Comparison of ENCODE assay signal across 7 mouse cellular contexts in the genomic region with DNA sequence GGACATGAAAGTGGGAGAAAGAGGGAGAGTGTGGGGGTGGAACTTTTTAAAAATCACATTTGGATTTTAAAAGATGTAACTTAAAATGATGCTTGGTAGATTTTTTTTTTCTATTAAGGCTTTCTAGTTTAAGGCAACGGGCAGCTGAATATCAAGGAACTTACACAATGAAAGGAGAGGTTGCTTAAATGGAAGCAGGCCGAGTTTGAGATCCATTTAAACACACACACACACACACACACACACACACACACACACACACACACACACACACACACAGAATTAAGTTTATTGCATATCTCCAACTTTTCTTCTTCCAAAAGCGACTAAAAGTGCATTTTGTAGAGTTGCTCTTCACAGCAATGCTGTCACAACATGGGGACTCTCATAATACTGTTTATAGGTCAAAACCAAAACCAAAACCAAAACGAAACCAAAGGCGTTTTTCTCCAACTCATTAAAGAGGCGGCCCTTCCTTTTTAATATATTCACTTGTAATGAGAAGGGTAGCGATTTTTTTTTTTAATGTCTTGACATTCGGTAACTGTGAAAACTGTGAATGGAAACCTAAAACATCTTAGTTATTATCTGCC. TPM values are rescaled to one million over a fixed set of nuclear protein-coding genes. Genes with fewer than 3 reads are reported as not detected.
DNase-seq lines count a peak whose midpoint lies in the region; ATAC-seq and TF ChIP-seq lines count a peak whose summit lies in the region.

No protein-coding gene starts in this region.

- DNase-seq in lung, adult 18-20 months = no peak
- DNase-seq in urinary bladder, postnatal 10 days (ENCODE audit: low spot score) = no peak

- H3K9ac ChIP-seq in lung, embryonic 15.5 days = peak overlapping the region; percentile 87; the same call in 1 of the 2 replicates
- H3K9ac ChIP-seq in embryonic facial prominence, embryonic 15.5 days = no peak overlapping the region
- H3K9ac ChIP-seq in intestine, postnatal 0 days (ENCODE audit: low read depth, low read length) = peak overlapping the region; percentile 91
- peak overlapping the region; percentile 97 for H3K9ac ChIP-seq in neural tube, embryonic 15.5 days (replicated peaks)

- no peak for ATAC-seq in lung, embryonic 15.5 days (ENCODE audit: borderline replicate concordance, extremely low read depth, low FRiP score, low TSS enrichment)
- ATAC-seq in embryonic facial prominence, embryonic 15.5 days (ENCODE audit: insufficient number of reproducible peaks, low FRiP score, low TSS enrichment, low read depth) = no peak
- ATAC-seq in intestine, postnatal 0 days = no peak
- no peak for ATAC-seq in neural tube, embryonic 15.5 days (ENCODE audit: low FRiP score)
- ATAC-seq in inflammation-experienced regulatory T-cells, adult 6 months = no peak

- WGBS in lung, embryonic 15.5 days = 15% methylated on average over 8 of the region's 8 CpGs
- WGBS in embryonic facial prominence, embryonic 15.5 days = 9% methylated on average over 8 of the region's 8 CpGs
- WGBS in intestine, postnatal 0 days = 22% methylated on average over 8 of the region's 8 CpGs
- 5% methylated on average over 8 of the region's 8 CpGs for WGBS in neural tube, embryonic 15.5 days

- peaks cover 3% of the 10 kb centered on the region; the same call in 1 of the 2 replicates for H3K4me1 ChIP-seq in lung, embryonic 15.5 days
- 0 out of 2 replicates have a peak, but pooled peaks cover 6% of the 10 kb centered on the region for H3K4me1 ChIP-seq in embryonic facial prominence, embryonic 15.5 days
- H3K4me1 ChIP-seq in intestine, postnatal 0 days (replicated peaks; ENCODE audit: control insufficient read depth, insufficient read depth, low read length) = no peaks in the 10 kb centered on the region
- peaks cover 12% of the 10 kb centered on the region for H3K4me1 ChIP-seq in neural tube, embryonic 15.5 days

- peak overlapping the region; percentile 98 for H3K4me2 ChIP-seq in lung, embryonic 15.5 days
- H3K4me2 ChIP-seq in embryonic facial prominence, embryonic 15.5 days (replicated peaks) = peak overlapping the region; percentile 97
- peak overlapping the region; percentile 89 for H3K4me2 ChIP-seq in intestine, postnatal 0 days (replicated peaks; ENCODE audit: low read depth)
- peak overlapping the region; percentile 98 for H3K4me2 ChIP-seq in neural tube, embryonic 15.5 days

- no peaks in the 10 kb centered on the region for H3K36me3 ChIP-seq in lung, embryonic 15.5 days
- H3K36me3 ChIP-seq in embryonic facial prominence, embryonic 15.5 days = no peaks in the 10 kb centered on the region
- no peaks in the 10 kb centered on the region for H3K36me3 ChIP-seq in intestine, postnatal 0 days (ENCODE audit: control insufficient read depth, insufficient read depth)
- H3K36me3 ChIP-seq in neural tube, embryonic 15.5 days = no peaks in the 10 kb centered on the region

- H3K4me3 ChIP-seq in lung, embryonic 15.5 days = peak overlapping the region; percentile 82
- H3K4me3 ChIP-seq in embryonic facial prominence, embryonic 15.5 days (replicated peaks) = peak overlapping the region; percentile 90
- peak overlapping the region; percentile 91 for H3K4me3 ChIP-seq in intestine, postnatal 0 days (ENCODE audit: low read depth, low read length)
- peak overlapping the region; percentile 84 for H3K4me3 ChIP-seq in neural tube, embryonic 15.5 days (replicated peaks)

- H3K27ac ChIP-seq in lung, embryonic 15.5 days = peak overlapping the region; percentile 96
- H3K27ac ChIP-seq in embryonic facial prominence, embryonic 15.5 days (replicated peaks) = 0 out of 2 replicates have a peak overlapping the region, but pooled peaks have one; percentile 99
- H3K27ac ChIP-seq in intestine, postnatal 0 days (ENCODE audit: low read depth, low read length) = peak overlapping the region; percentile 88; the same call in 1 of the 2 replicates
- peak overlapping the region; percentile 99; the same call in 1 of the 2 replicates for H3K27ac ChIP-seq in neural tube, embryonic 15.5 days (replicated peaks)

- no peak for TF ChIP-seq CTCF in intestine, postnatal 0 days (IDR thresholded peaks at IDR 0.05; ENCODE audit: low read depth)

- no peaks in the 10 kb centered on the region for H3K9me3 ChIP-seq in lung, embryonic 15.5 days
- no peaks in the 10 kb centered on the region for H3K9me3 ChIP-seq in embryonic facial prominence, embryonic 15.5 days (replicated peaks)
- H3K9me3 ChIP-seq in intestine, postnatal 0 days (ENCODE audit: control insufficient read depth) = no peaks in the 10 kb centered on the region
- no peaks in the 10 kb centered on the region for H3K9me3 ChIP-seq in neural tube, embryonic 15.5 days (replicated peaks)

- 0 out of 2 replicates have a peak, but pooled peaks cover 6% of the 10 kb centered on the region for H3K27me3 ChIP-seq in lung, embryonic 15.5 days
- H3K27me3 ChIP-seq in embryonic facial prominence, embryonic 15.5 days = no peaks in the 10 kb centered on the region
- H3K27me3 ChIP-seq in intestine, postnatal 0 days (replicated peaks; ENCODE audit: control insufficient read depth, insufficient read depth, low read length) = no peaks in the 10 kb centered on the region
- H3K27me3 ChIP-seq in neural tube, embryonic 15.5 days (replicated peaks) = peaks cover 2% of the 10 kb centered on the region; the same call in 1 of the 2 replicates

RNA-seq across cellular contexts. Expression of gene Hivep2, which starts 1.9 kb away (rescaled TPM):
- polyA plus RNA-seq in lung, embryonic 15.5 days (2015; fragmentation: Nextera tagmentation; extraction: Ambion mirVana) = 5.1 and 6.0 TPM in 2 replicates
- 10.0 and 11.7 TPM in 2 replicates for polyA plus RNA-seq in embryonic facial prominence, embryonic 15.5 days (2015; fragmentation: Nextera tagmentation; extraction: Ambion mirVana)
- polyA plus RNA-seq in intestine, postnatal 0 days (2015; fragmentation: Nextera tagmentation; extraction: Ambion mirVana) = 3.5 and 3.8 TPM in 2 replicates
- polyA plus RNA-seq in neural tube, embryonic 15.5 days (2015; fragmentation: Nextera tagmentation; extraction: Ambion mirVana) = 10.4 and 11.7 TPM in 2 replicates
- polyA plus RNA-seq in inflammation-experienced regulatory T-cells, adult 6 months (2017; shearing (Covaris generic)) = 10 to 100 TPM; 19.4 to 32.6 (median 24.8) TPM
